Mouse (Mus musculus) cerebellum, adult 2 months (tissue): ENCODE results near the gene Htt.

Experiments
- CTCF ChIP-seq: fragments of 200-500 bp; IDR thresholded peaks from 2 replicates; pipeline ENCODE4 v1.5.1; 2011; ENCODE audit warnings: low read depth, mild to moderate bottlenecking, control low read depth, low read length, moderate library complexity, borderline replicate concordance; ENCODE audit not compliant: insufficient read depth
- POLR2A ChIP-seq: fragments of 200-500 bp; IDR thresholded peaks from 2 replicates; pipeline ENCODE4 v1.6.1; 2011; ENCODE audit warnings: low read length, control low read depth, borderline replicate concordance; ENCODE audit not compliant: insufficient read depth

GRCm38 (mm10) chr5:34908726-34909633 lies 147.4 kb downstream of the Htt start:
- no peak for TF ChIP-seq POLR2A
- no peak for TF ChIP-seq CTCF
